Comparison of ENCODE assay signal across 16 mouse cellular contexts in genomic region chr3:28540121-28540520, GRCm38 (mm10).
"Had no signal": no experiment of that assay in that cellular context is flagged by ENCODE, and none has a peak within 500 bp of the region (broad histone marks: within the 10 kb centered on the region; RNA-seq: fewer than 3 reads in every experiment).

No protein-coding gene starts in this region.

- H3K4me3 ChIP-seq: limb, embryonic 12.5 days; limb, embryonic 15.5 days; liver, embryonic 12.5 days; stomach, embryonic 15.5 days had no signal

- H3K27ac ChIP-seq: limb, embryonic 12.5 days; limb, embryonic 15.5 days; liver, embryonic 12.5 days; stomach, embryonic 15.5 days had no signal

- H3K9me3 ChIP-seq: limb, embryonic 12.5 days; limb, embryonic 15.5 days; liver, embryonic 12.5 days; stomach, embryonic 15.5 days had no signal

- H3K36me3 ChIP-seq: limb, embryonic 12.5 days; limb, embryonic 15.5 days; liver, embryonic 12.5 days; stomach, embryonic 15.5 days had no signal

- H3K4me1 ChIP-seq: limb, embryonic 12.5 days; limb, embryonic 15.5 days; liver, embryonic 12.5 days; stomach, embryonic 15.5 days had no signal

- H3K9ac ChIP-seq: limb, embryonic 12.5 days; limb, embryonic 15.5 days; liver, embryonic 12.5 days; stomach, embryonic 15.5 days had no signal

- H3K4me2 ChIP-seq: limb, embryonic 12.5 days; limb, embryonic 15.5 days; liver, embryonic 12.5 days; midbrain, embryonic 11.5 days; stomach, embryonic 15.5 days had no signal

- DNase-seq: kidney, adult 9 months; kidney, postnatal 14 days; kidney, postnatal 4 days; left cerebral cortex, postnatal 4 days; lung, adult 2 months; lung, postnatal 14 days; lung, postnatal 4 days; midbrain, embryonic 14.5 days; right cerebral cortex, postnatal 14 days; spleen, adult 18-20 months; thymus, postnatal 25 days had no signal

- ATAC-seq: liver, embryonic 12.5 days had no signal

- H3K27me3 ChIP-seq: limb, embryonic 12.5 days; limb, embryonic 15.5 days; liver, embryonic 12.5 days; stomach, embryonic 15.5 days had no signal
